Mouse (Mus musculus): ENCODE results near the gene Sox8. TPM values are rescaled to one million over a fixed set of nuclear protein-coding genes. Genes with fewer than 3 reads are reported as not detected.

The Sox8 gene
- polyA plus RNA-seq, 1 experiment from 2014 or later, result 0.70 TPM

DNA sequence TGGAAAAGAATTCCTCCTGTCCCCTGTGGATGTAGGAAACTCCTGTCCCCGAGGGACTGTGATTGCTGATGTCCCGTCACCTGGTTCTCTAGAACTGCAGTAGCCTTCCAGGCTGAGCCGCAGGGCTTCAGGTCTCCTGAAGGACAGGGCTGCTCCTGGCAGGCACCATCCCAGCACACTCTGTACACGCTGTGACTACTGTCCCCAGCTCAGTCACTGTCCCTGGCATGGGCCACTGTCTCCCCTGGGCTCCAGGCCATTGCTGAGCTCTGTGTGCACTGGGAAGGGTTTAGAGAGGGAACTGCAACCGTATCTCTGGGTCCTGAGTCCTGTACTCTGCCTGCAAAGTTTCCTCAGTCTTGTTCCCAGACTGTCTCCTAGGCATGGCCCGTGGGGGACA is 21.9 kb upstream of the Sox8 start:
- 75% methylated on average over 6 of the region's 6 CpGs for WGBS
- Histone ChIP-seq H3K4me3 (ENCODE audit: control insufficient read depth in 1 of 2, insufficient read depth in 1 of 2, low read depth in 1 of 2, low read length in 2 of 2) (no peak overlapping the region), H3K9me3 (ENCODE audit: control insufficient read depth, low read length) (no peaks in the 10 kb centered on the region), H3K9ac (ENCODE audit: low read length) (no peak overlapping the region), H3K4me2 (ENCODE audit: low read length) (no peak overlapping the region), H3K36me3 (ENCODE audit: control insufficient read depth, insufficient read depth, low read length) (peaks cover 55% of the 10 kb centered on the region), H3K27ac (replicated peaks in 1 of 2; ENCODE audit: control insufficient read depth in 1 of 2, insufficient read depth in 1 of 2, low read depth in 2 of 2, low read length in 2 of 2) (no peak overlapping the region), H3K4me1 (ENCODE audit: control insufficient read depth in 2 of 2, insufficient read depth in 2 of 2, low read length in 2 of 2) (no peaks in the 10 kb centered on the region; a peak in 1 of 4 replicates), H3K27me3 (ENCODE audit: control insufficient read depth, insufficient read depth, low read length) (no peaks in the 10 kb centered on the region)
- no peak for ATAC-seq (ENCODE audit: insufficient number of reproducible peaks, insufficient read depth, low FRiP score, low read depth)

GRCm38 (mm10) chr17:25590985-25591384 is 20.5 kb upstream of the Sox8 start:
- WGBS, result 89% methylated on average over 4 of the region's 4 CpGs
- Histone ChIP-seq H3K9ac (ENCODE audit: low read length) (no peak overlapping the region), H3K27ac (replicated peaks in 1 of 2; ENCODE audit: control insufficient read depth in 1 of 2, insufficient read depth in 1 of 2, low read depth in 2 of 2, low read length in 2 of 2) (no peak overlapping the region), H3K36me3 (ENCODE audit: control insufficient read depth, insufficient read depth, low read length) (peaks cover 58% of the 10 kb centered on the region), H3K4me2 (ENCODE audit: low read length) (no peak overlapping the region), H3K4me3 (ENCODE audit: control insufficient read depth in 1 of 2, insufficient read depth in 1 of 2, low read depth in 1 of 2, low read length in 2 of 2) (no peak overlapping the region), H3K27me3 (ENCODE audit: control insufficient read depth, insufficient read depth, low read length) (no peaks in the 10 kb centered on the region), H3K9me3 (ENCODE audit: control insufficient read depth, low read length) (no peaks in the 10 kb centered on the region), H3K4me1 (ENCODE audit: control insufficient read depth in 2 of 2, insufficient read depth in 2 of 2, low read length in 2 of 2) (no peaks in the 10 kb centered on the region; a peak in 1 of 4 replicates)
- no peak for ATAC-seq (ENCODE audit: insufficient number of reproducible peaks, insufficient read depth, low FRiP score, low read depth)

DNA sequence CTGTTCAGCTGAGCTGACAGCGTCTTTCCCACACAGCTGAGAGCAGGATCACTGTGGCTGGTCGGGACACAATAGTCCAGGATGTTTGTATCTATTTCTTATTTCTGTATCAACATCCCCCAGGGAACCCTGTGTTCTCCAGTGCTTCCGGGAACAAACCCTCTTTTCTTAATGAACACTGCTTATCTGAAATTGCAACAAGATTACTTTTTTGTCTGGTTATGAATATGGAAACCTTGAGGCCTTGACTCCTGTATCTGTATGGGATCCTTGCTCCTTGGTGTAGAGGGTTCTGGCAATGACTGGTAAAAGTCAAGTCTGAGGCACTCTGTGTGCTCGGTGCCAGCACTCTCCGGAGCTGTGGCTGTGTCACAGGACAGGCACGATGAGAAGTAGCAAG is 19.6 kb upstream of the Sox8 start:
- 86% methylated on average over 6 of the region's 6 CpGs for WGBS

GRCm38 (mm10) chr17:25584646-25585045 is 14.2 kb upstream of the Sox8 start:
- H3K27me3 ChIP-seq (ENCODE audit: control insufficient read depth, insufficient read depth, low read length), result no peaks in the 10 kb centered on the region
- H3K9me3 ChIP-seq (ENCODE audit: control insufficient read depth, low read length), result no peaks in the 10 kb centered on the region
- H3K9ac ChIP-seq (ENCODE audit: low read length), result no peak overlapping the region
- H3K4me2 ChIP-seq (ENCODE audit: low read length), result no peak overlapping the region
- no peak overlapping the region for H3K4me3 ChIP-seq (ENCODE audit: control insufficient read depth in 1 of 2, insufficient read depth in 1 of 2, low read depth in 1 of 2, low read length in 2 of 2)
- H3K4me1 ChIP-seq (ENCODE audit: control insufficient read depth in 2 of 2, insufficient read depth in 2 of 2, low read length in 2 of 2), result peaks cover 9 to 24% of the 10 kb centered on the region in 2 experiments
- no peak overlapping the region for H3K27ac ChIP-seq (replicated peaks in 1 of 2; ENCODE audit: control insufficient read depth in 1 of 2, insufficient read depth in 1 of 2, low read depth in 2 of 2, low read length in 2 of 2)
- no peak for ATAC-seq (ENCODE audit: insufficient number of reproducible peaks, insufficient read depth, low FRiP score, low read depth)
- whole genome bisulfite sequencing, result 90% methylated on average over 9 of the region's 9 CpGs
- H3K36me3 ChIP-seq (ENCODE audit: control insufficient read depth, insufficient read depth, low read length), result peaks cover 48% of the 10 kb centered on the region

More for the DNA sequence above, 19.6 kb upstream of the Sox8 start:
- Histone ChIP-seq H3K27me3 (ENCODE audit: control insufficient read depth, insufficient read depth, low read length) (no peaks in the 10 kb centered on the region), H3K4me3 (ENCODE audit: control insufficient read depth in 1 of 2, insufficient read depth in 1 of 2, low read depth in 1 of 2, low read length in 2 of 2) (no peak overlapping the region), H3K4me1 (ENCODE audit: control insufficient read depth in 2 of 2, insufficient read depth in 2 of 2, low read length in 2 of 2) (no peaks in the 10 kb centered on the region; a peak in 1 of 4 replicates), H3K9me3 (ENCODE audit: control insufficient read depth, low read length) (no peaks in the 10 kb centered on the region), H3K9ac (ENCODE audit: low read length) (no peak overlapping the region), H3K4me2 (ENCODE audit: low read length) (no peak overlapping the region), H3K36me3 (ENCODE audit: control insufficient read depth, insufficient read depth, low read length) (peaks cover 68% of the 10 kb centered on the region), H3K27ac (replicated peaks in 1 of 2; ENCODE audit: control insufficient read depth in 1 of 2, insufficient read depth in 1 of 2, low read depth in 2 of 2, low read length in 2 of 2) (no peak overlapping the region)
- ATAC-seq (ENCODE audit: insufficient number of reproducible peaks, insufficient read depth, low FRiP score, low read depth), result no peak

DNA sequence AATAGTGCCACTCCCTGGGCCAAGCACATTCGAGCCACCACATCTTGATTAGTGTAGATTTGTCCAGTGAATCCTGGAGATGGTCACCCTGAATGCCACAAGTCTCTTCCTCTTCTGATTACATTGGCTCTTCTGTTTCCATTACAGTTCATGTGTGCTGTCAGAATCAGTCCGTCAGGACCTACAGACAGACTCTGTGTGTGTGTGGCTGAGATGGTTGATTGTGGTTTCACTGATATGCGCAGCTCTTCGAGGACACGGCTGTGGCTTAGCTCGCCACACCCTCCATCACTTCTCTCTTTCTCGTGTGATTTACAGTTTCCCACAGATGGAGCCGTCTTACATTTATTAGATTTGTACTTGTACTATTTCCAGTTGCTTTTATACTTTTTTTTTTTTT is 13.4 kb upstream of the Sox8 start:
- H3K36me3 ChIP-seq (ENCODE audit: control insufficient read depth, insufficient read depth, low read length), result peaks cover 40% of the 10 kb centered on the region
- H3K4me2 ChIP-seq (ENCODE audit: low read length), result no peak overlapping the region
- no peaks in the 10 kb centered on the region for H3K9me3 ChIP-seq (ENCODE audit: control insufficient read depth, low read length)
- no peak overlapping the region for H3K27ac ChIP-seq (replicated peaks in 1 of 2; ENCODE audit: control insufficient read depth in 1 of 2, insufficient read depth in 1 of 2, low read depth in 2 of 2, low read length in 2 of 2)
- 85% methylated on average over 8 of the region's 8 CpGs for WGBS
- peaks cover 11 to 26% of the 10 kb centered on the region in 2 experiments for H3K4me1 ChIP-seq (ENCODE audit: control insufficient read depth in 2 of 2, insufficient read depth in 2 of 2, low read length in 2 of 2)
- no peaks in the 10 kb centered on the region for H3K27me3 ChIP-seq (ENCODE audit: control insufficient read depth, insufficient read depth, low read length)
- no peak overlapping the region for H3K9ac ChIP-seq (ENCODE audit: low read length)
- H3K4me3 ChIP-seq (ENCODE audit: control insufficient read depth in 1 of 2, insufficient read depth in 1 of 2, low read depth in 1 of 2, low read length in 2 of 2), result no peak overlapping the region
- ATAC-seq (ENCODE audit: insufficient number of reproducible peaks, insufficient read depth, low FRiP score, low read depth), result no peak

GRCm38 (mm10) chr17:25583099-25583498 is 12.6 kb upstream of the Sox8 start:
- Histone ChIP-seq H3K27me3 (ENCODE audit: control insufficient read depth, insufficient read depth, low read length) (no peaks in the 10 kb centered on the region), H3K36me3 (ENCODE audit: control insufficient read depth, insufficient read depth, low read length) (peaks cover 32% of the 10 kb centered on the region), H3K9ac (ENCODE audit: low read length) (no peak overlapping the region), H3K27ac (replicated peaks in 1 of 2; ENCODE audit: control insufficient read depth in 1 of 2, insufficient read depth in 1 of 2, low read depth in 2 of 2, low read length in 2 of 2) (no peak overlapping the region), H3K4me3 (ENCODE audit: control insufficient read depth in 1 of 2, insufficient read depth in 1 of 2, low read depth in 1 of 2, low read length in 2 of 2) (no peak overlapping the region), H3K4me2 (ENCODE audit: low read length) (no peak overlapping the region), H3K9me3 (ENCODE audit: control insufficient read depth, low read length) (no peaks in the 10 kb centered on the region), H3K4me1 (ENCODE audit: control insufficient read depth in 2 of 2, insufficient read depth in 2 of 2, low read length in 2 of 2) (peaks cover 11 to 30% of the 10 kb centered on the region in 2 experiments)
- 84% methylated on average over 4 of the region's 4 CpGs for WGBS
- no peak for ATAC-seq (ENCODE audit: insufficient number of reproducible peaks, insufficient read depth, low FRiP score, low read depth)

DNA sequence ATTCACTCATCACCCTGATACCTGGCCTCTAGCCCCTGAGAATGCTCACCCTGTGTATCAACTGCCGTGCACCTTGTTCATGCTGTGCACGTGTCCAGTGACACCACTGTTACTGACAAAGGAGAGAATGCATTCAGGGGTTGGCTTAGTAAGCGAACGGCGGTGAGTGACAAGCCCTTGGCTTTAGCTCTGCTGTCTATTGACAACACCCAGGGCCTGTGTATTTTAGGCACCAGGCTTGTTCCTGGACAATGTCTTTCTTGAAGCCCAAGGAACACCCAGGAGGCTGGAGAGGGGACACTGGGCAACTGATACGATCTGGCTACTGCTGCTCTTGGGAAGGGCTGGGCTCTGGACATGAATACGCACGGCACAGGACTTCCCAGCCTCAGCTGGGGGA is 11.6 kb upstream of the Sox8 start:
- Histone ChIP-seq H3K27me3 (ENCODE audit: control insufficient read depth, insufficient read depth, low read length) (no peaks in the 10 kb centered on the region), H3K4me2 (ENCODE audit: low read length) (peak overlapping the region; percentile 54), H3K36me3 (ENCODE audit: control insufficient read depth, insufficient read depth, low read length) (peaks cover 22% of the 10 kb centered on the region), H3K4me3 (ENCODE audit: control insufficient read depth in 1 of 2, insufficient read depth in 1 of 2, low read depth in 1 of 2, low read length in 2 of 2) (no peak overlapping the region; a peak in 1 of 4 replicates), H3K9me3 (ENCODE audit: control insufficient read depth, low read length) (no peaks in the 10 kb centered on the region), H3K27ac (replicated peaks in 1 of 2; ENCODE audit: control insufficient read depth in 1 of 2, insufficient read depth in 1 of 2, low read depth in 2 of 2, low read length in 2 of 2) (peak overlapping the region; percentile 30 to 40), H3K9ac (ENCODE audit: low read length) (peak overlapping the region; percentile 49), H3K4me1 (ENCODE audit: control insufficient read depth in 2 of 2, insufficient read depth in 2 of 2, low read length in 2 of 2) (peaks cover 11 to 30% of the 10 kb centered on the region in 2 experiments)
- WGBS, result 26% methylated on average over 8 of the region's 8 CpGs
- ATAC-seq (ENCODE audit: insufficient number of reproducible peaks, insufficient read depth, low FRiP score, low read depth), result peak; percentile 20; the same call in 1 of the 2 replicates

Measured in heart, embryonic 14.5 days (tissue).